Mouse (Mus musculus) myocyte (in vitro differentiated cells): ENCODE data around the gene Mogat2. TPM values are rescaled to one million over a fixed set of nuclear protein-coding genes. Genes with fewer than 3 reads are reported as not detected.

Experiments
- H3K27me3 ChIP-seq: one replicate; pipeline ENCODE4 v1.6.1; 2011; ENCODE audit not compliant: control insufficient read depth, insufficient read depth, insufficient read length
- H3K36me3 ChIP-seq: one replicate; pipeline ENCODE4 v1.6.1; 2011; ENCODE audit not compliant: control insufficient read depth, insufficient read depth
- H3K4me2 ChIP-seq: one replicate; pipeline ENCODE4 v1.6.1; 2011; ENCODE audit warnings: low read depth, control low read depth
- H3K4me3 ChIP-seq: one replicate; pipeline ENCODE4 v1.5.1; 2011; ENCODE audit warnings: mild to moderate bottlenecking, control low read depth, moderate library complexity
- H3K79me2 ChIP-seq: one replicate; pipeline ENCODE4 v1.6.1; 2011; ENCODE audit not compliant: control insufficient read depth, insufficient read depth
- H3ac ChIP-seq: one replicate; pipeline ENCODE4 v1.6.1; 2011; ENCODE audit not compliant: control insufficient read depth, insufficient read length
- CEBPB ChIP-seq: IDR thresholded peaks from 2 replicates; pipeline ENCODE4 v1.6.1; 2011; ENCODE audit warnings: mild to moderate bottlenecking, moderate library complexity; ENCODE audit not compliant: poor library complexity, insufficient read depth, severe bottlenecking
- E2F4 ChIP-seq: IDR thresholded peaks from one replicate; pipeline ENCODE4 v1.6.1; 2011; ENCODE audit warnings: mild to moderate bottlenecking, control low read depth, moderate library complexity; ENCODE audit not compliant: insufficient read depth
- MAX ChIP-seq: IDR thresholded peaks from one replicate; pipeline ENCODE4 v1.6.1; 2011; ENCODE audit warnings: low read depth, mild to moderate bottlenecking, control low read depth
- MYOD1 ChIP-seq, 3 experiments: IDR thresholded peaks; one replicate each; pipeline ENCODE4 v1.6.1; 2011; ENCODE audit warnings: control low read depth in 2 of 3, low read depth in 2 of 3, mild to moderate bottlenecking in 2 of 3, moderate library complexity in 1 of 3; ENCODE audit not compliant: insufficient read length in 2 of 3, control insufficient read depth in 1 of 3
- MYOG ChIP-seq, 3 experiments: IDR thresholded peaks; one replicate each; pipeline ENCODE4 v1.6.1; 2011; ENCODE audit warnings: control low read depth in 2 of 3, low read depth in 2 of 3, mild to moderate bottlenecking in 2 of 3; ENCODE audit not compliant: insufficient read length in 2 of 3, control insufficient read depth in 1 of 3, insufficient read depth in 1 of 3
- POLR2A ChIP-seq: IDR thresholded peaks from one replicate; pipeline ENCODE4 v1.6.1; 2011; ENCODE audit warnings: low read depth, mild to moderate bottlenecking, control low read depth, moderate library complexity; ENCODE audit not compliant: insufficient read length
- POLR2AphosphoS2 ChIP-seq: IDR thresholded peaks from one replicate; pipeline ENCODE4 v1.6.1; 2011; ENCODE audit warnings: low read depth, control low read depth; ENCODE audit not compliant: insufficient read length
- REST ChIP-seq: IDR thresholded peaks from one replicate; pipeline ENCODE4 v1.6.1; 2011; ENCODE audit warnings: mild to moderate bottlenecking, control low read depth, moderate library complexity; ENCODE audit not compliant: insufficient read depth, insufficient read length
- SRF ChIP-seq: IDR thresholded peaks from one replicate; pipeline ENCODE4 v1.6.1; 2011; ENCODE audit warnings: low read depth; ENCODE audit not compliant: control insufficient read depth, insufficient read length
- TCF12 ChIP-seq: IDR thresholded peaks from one replicate; pipeline ENCODE4 v1.6.1; 2011; ENCODE audit warnings: mild to moderate bottlenecking, control low read depth; ENCODE audit not compliant: poor library complexity, insufficient read depth, severe bottlenecking
- TCF3 ChIP-seq: IDR thresholded peaks from one replicate; pipeline ENCODE4 v1.6.1; 2011; ENCODE audit warnings: low read depth, control low read depth; ENCODE audit not compliant: insufficient read length
- USF1 ChIP-seq: IDR thresholded peaks from one replicate; pipeline ENCODE4 v1.6.1; 2011; ENCODE audit warnings: low read depth, mild to moderate bottlenecking, control low read depth, moderate library complexity
- polyA plus RNA-seq: library from polyadenylated mRNA; unstranded; fragments of >200 nt; fragmentation: generic; extraction: Trizol; gene quantifications from one replicate; pipeline ENCODE4 v1.2.1, GENCODE M21; 2012; ENCODE audit warnings: missing spikeins

Gene Mogat2
- polyA plus RNA-seq, 1 experiment = 1.9 TPM

DNA sequence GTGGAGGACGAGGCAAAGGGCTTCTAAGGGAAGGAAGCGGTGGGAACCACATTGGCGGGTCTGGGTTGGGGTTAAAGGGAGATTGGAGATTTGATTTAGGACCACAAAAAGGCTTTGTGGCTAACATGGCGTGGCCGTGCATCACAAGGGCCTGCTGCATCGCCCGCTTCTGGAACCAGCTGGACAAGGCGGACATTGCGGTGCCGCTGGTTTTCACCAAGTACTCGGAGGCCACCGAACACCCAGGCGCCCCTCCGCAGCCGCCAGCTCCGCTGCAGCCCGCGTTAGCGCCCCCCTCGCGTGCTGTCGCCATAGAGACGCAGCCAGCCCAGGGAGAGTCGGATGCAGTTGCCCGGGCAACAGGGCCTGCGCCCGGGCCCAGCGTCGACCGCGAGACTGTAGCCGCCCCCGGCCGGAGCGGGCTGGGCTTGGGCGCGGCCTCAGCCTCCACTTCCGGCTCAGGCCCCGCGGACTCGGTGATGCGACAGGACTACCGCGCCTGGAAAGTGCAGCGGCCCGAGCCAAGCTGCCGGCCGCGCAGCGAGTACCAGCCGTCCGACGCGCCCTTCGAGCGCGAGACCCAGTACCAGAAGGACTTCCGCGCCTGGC is 29.6 kb upstream of the Mogat2 start:
- no peak for TF ChIP-seq USF1
- peak; percentile 72 for TF ChIP-seq POLR2A
- peak in 1 of 3 experiments; percentile 1 for TF ChIP-seq MYOD1 (IDR thresholded peaks at IDR 0.05; ENCODE audit: control insufficient read depth in 1 of 3, insufficient read length in 2 of 3, low read depth in 2 of 3)
- TF ChIP-seq POLR2AphosphoS2 = peak; percentile 63
- H3K27me3 ChIP-seq = no peaks in the 10 kb centered on the region
- peaks cover 19% of the 10 kb centered on the region for H3K79me2 ChIP-seq
- H3K36me3 ChIP-seq = no peaks in the 10 kb centered on the region
- H3K4me3 ChIP-seq = peak overlapping the region; percentile 46
- H3ac ChIP-seq = peak overlapping the region; percentile 3
- H3K4me2 ChIP-seq = peak overlapping the region; percentile 83

GRCm38 (mm10) chr7:99267251-99267896 is 29.0 kb upstream of the Mogat2 start, which contains the start of gene Map6:
Gene Map6 (plus strand): TSS chr7:99267447.
- no peaks in the 10 kb centered on the region for H3K36me3 ChIP-seq
- H3K27me3 ChIP-seq = no peaks in the 10 kb centered on the region
- H3ac ChIP-seq = peak within 1 kb of the TSS; percentile 3
- peak within 1 kb of the TSS; percentile 46 for H3K4me3 ChIP-seq
- no peak for TF ChIP-seq POLR2A
- no peak for TF ChIP-seq TCF3
- TF ChIP-seq USF1 = no peak
- no peak for TF ChIP-seq E2F4
- TF ChIP-seq MYOD1 (IDR thresholded peaks at IDR 0.05; ENCODE audit: control insufficient read depth in 1 of 3, insufficient read length in 2 of 3, low read depth in 2 of 3) = no peak
- TF ChIP-seq SRF = no peak
- TF ChIP-seq TCF12 = no peak
- TF ChIP-seq REST = no peak
- TF ChIP-seq POLR2AphosphoS2 = no peak
- TF ChIP-seq MYOG (IDR thresholded peaks at IDR 0.05; ENCODE audit: control insufficient read depth in 1 of 3, insufficient read depth in 1 of 3, insufficient read length in 2 of 3, low read depth in 2 of 3) = no peak
- no peak for TF ChIP-seq MAX
- TF ChIP-seq CEBPB = no peak
- peaks cover 15% of the 10 kb centered on the region for H3K79me2 ChIP-seq
- H3K4me2 ChIP-seq = peak within 1 kb of the TSS; percentile 83

DNA sequence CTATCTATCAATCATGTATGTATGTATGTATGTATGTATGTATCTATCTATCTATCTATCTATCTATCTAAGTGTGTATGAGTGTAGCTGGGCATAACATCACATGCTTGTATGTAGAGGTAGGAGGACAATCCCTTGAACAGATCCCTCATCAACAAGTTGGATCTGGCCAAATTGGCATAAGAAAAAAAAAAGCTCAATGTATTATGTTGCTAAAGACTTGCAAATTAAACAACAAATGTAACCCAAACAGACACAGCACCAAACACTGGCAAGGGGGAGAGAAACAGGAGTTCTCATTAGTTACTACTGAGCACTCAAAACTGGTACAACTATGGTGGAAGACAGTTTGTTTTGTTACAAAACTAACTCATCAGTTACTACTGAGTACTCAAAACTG is 26.2 kb upstream of the Mogat2 start:
- no peak overlapping the region for H3ac ChIP-seq
- peaks cover under 1% of the 10 kb centered on the region for H3K79me2 ChIP-seq
- TF ChIP-seq POLR2A (no peak), REST (no peak), POLR2AphosphoS2 (no peak), MAX (no peak)
- no peaks in the 10 kb centered on the region for H3K27me3 ChIP-seq
- no peak overlapping the region for H3K4me2 ChIP-seq
- no peak overlapping the region for H3K4me3 ChIP-seq
- H3K36me3 ChIP-seq = no peaks in the 10 kb centered on the region

DNA sequence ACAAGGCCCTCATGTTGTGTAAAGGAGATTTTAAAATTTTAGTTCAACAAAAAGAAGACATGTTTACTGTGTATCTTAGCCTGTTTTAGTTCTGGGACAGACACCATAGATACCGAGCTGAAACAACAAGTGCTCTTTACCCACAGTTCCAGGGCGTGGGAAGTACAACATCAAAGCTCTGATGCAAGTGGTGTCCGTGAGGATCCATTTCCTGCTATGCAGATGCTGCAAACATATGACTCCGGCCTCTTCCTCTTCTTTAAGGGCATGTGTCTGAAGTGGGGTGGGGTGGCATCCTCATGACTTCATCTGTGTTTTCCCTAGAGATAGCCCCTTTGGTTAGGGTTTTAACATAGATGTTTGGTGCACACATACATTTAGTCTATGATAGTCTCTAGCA is 25.1 kb upstream of the Mogat2 start:
- Histone ChIP-seq H3K4me2 (no peak overlapping the region), H3ac (no peak overlapping the region), H3K4me3 (no peak overlapping the region), H3K36me3 (no peaks in the 10 kb centered on the region), H3K27me3 (no peaks in the 10 kb centered on the region), H3K79me2 (no peaks in the 10 kb centered on the region)
- no peak for TF ChIP-seq REST
- TF ChIP-seq MYOD1 (IDR thresholded peaks at IDR 0.05; ENCODE audit: control insufficient read depth in 1 of 3, insufficient read length in 2 of 3, low read depth in 2 of 3) = no peak
- TF ChIP-seq POLR2AphosphoS2 = no peak
- no peak for TF ChIP-seq TCF3
- TF ChIP-seq MAX = no peak
- TF ChIP-seq MYOG (IDR thresholded peaks at IDR 0.05; ENCODE audit: control insufficient read depth in 1 of 3, insufficient read depth in 1 of 3, insufficient read length in 2 of 3, low read depth in 2 of 3) = no peak
- no peak for TF ChIP-seq E2F4
- TF ChIP-seq TCF12 = no peak

DNA sequence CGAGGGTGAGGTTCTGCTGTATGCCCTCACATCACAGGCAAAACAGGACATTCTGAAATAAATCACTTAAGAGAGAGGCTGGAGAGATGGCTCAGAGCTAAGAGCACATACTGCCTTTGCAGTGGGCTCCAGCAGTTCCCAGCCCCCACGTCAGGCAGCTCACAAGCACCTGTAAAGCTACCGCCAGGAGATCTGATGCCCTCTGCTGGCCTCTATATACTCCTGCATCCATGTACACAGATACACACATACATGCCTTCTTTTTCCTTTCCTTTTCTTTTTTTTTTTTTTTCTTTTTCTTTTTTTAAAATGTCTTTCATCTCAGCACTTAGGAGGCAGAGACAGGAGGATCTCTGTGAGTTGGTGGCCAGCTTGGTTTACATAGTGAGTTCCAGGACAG is 23.5 kb upstream of the Mogat2 start:
- Histone ChIP-seq H3K4me3 (no peak overlapping the region), H3K4me2 (no peak overlapping the region), H3K79me2 (no peaks in the 10 kb centered on the region), H3ac (no peak overlapping the region), H3K36me3 (no peaks in the 10 kb centered on the region), H3K27me3 (no peaks in the 10 kb centered on the region)
- TF ChIP-seq REST = no peak
